ENCODE assay signal across 43 mouse cellular contexts in genomic region chr19:13798102-13798501, GRCm38 (mm10). TPM values are rescaled to one million over a fixed set of nuclear protein-coding genes. Genes with fewer than 3 reads are reported as not detected.
"Had no signal": no experiment of that assay in that cellular context is flagged by ENCODE, and none has a peak within 500 bp of the region (broad histone marks: within the 10 kb centered on the region; RNA-seq: fewer than 3 reads in every experiment).

Gene Olfr1497 (minus strand): TSS chr19:13798202.

- H3K4me3 ChIP-seq: heart, embryonic 10.5 days; heart, embryonic 12.5 days; heart, embryonic 13.5 days; heart, embryonic 15.5 days; hindbrain, embryonic 10.5 days; hindbrain, embryonic 12.5 days; hindbrain, embryonic 13.5 days; hindbrain, embryonic 15.5 days; intestine, embryonic 15.5 days; kidney, embryonic 15.5 days; layer of hippocampus, adult 2 months had no signal

- H3K4me1 ChIP-seq: heart, embryonic 10.5 days; heart, embryonic 12.5 days; heart, embryonic 13.5 days; heart, embryonic 15.5 days; hindbrain, embryonic 10.5 days; hindbrain, embryonic 12.5 days; hindbrain, embryonic 13.5 days; hindbrain, embryonic 15.5 days; intestine, embryonic 15.5 days; kidney, embryonic 15.5 days had no signal

- H3K36me3 ChIP-seq: heart, embryonic 10.5 days; heart, embryonic 12.5 days; heart, embryonic 13.5 days; heart, embryonic 15.5 days; hindbrain, embryonic 10.5 days; hindbrain, embryonic 12.5 days; hindbrain, embryonic 13.5 days; hindbrain, embryonic 15.5 days; intestine, embryonic 15.5 days; kidney, embryonic 15.5 days had no signal

- H3K27ac ChIP-seq: heart, embryonic 10.5 days; heart, embryonic 13.5 days; heart, embryonic 15.5 days; hindbrain, embryonic 10.5 days; hindbrain, embryonic 12.5 days; hindbrain, embryonic 13.5 days; hindbrain, embryonic 14.5 days; hindbrain, embryonic 15.5 days; hindbrain, postnatal 0 days; intestine, embryonic 15.5 days; kidney, embryonic 15.5 days; kidney, postnatal 0 days; layer of hippocampus, adult 2 months had no signal

- H3K27me3 ChIP-seq: heart, embryonic 12.5 days; heart, embryonic 13.5 days; heart, embryonic 15.5 days; hindbrain, embryonic 12.5 days; hindbrain, embryonic 13.5 days; hindbrain, embryonic 15.5 days; intestine, embryonic 15.5 days; kidney, embryonic 15.5 days had no signal

- DNase-seq: heart, postnatal 10 days; heart, postnatal 14 days; heart, postnatal 36 days; heart, postnatal 4 days; kidney, adult 11 months; kidney, adult 18-20 months; kidney, adult 2 months; kidney, adult 8-10 months; kidney, adult 9 months; kidney, postnatal 10 days; kidney, postnatal 14 days; kidney, postnatal 25 days; kidney, postnatal 36 days; kidney, postnatal 4 days; layer of hippocampus, adult 9-11 months; layer of hippocampus, postnatal 36 days had no signal

RNA-seq across cellular contexts. Expression of gene Olfr1497, which starts in this region (rescaled TPM):
- polyA plus RNA-seq: heart, embryonic 10.5 days; heart, embryonic 11.5 days; heart, embryonic 12.5 days; heart, embryonic 13.5 days; heart, embryonic 14.5 days; heart, embryonic 15.5 days; heart, embryonic 16.5 days; heart, postnatal 0 days; hindbrain, embryonic 10.5 days; hindbrain, embryonic 11.5 days; hindbrain, embryonic 12.5 days; hindbrain, embryonic 13.5 days; hindbrain, embryonic 14.5 days; hindbrain, embryonic 15.5 days; hindbrain, embryonic 16.5 days; hindbrain, postnatal 0 days; inflammation-experienced regulatory T-cells, adult 6 months; intestine, embryonic 14.5 days; intestine, embryonic 15.5 days; intestine, embryonic 16.5 days; intestine, postnatal 0 days; kidney, adult 2 months; kidney, embryonic 14.5 days; kidney, embryonic 15.5 days; kidney, embryonic 16.5 days; kidney, postnatal 0 days; large intestine, adult 2 months had no signal
